Mouse (Mus musculus): ENCODE measurements around the gene 1600002K03Rik.

GRCm38 (mm10) chr10:80173955-80174640 lies 1.4 kb downstream of the 1600002K03Rik start:
- no peak for TF ChIP-seq CTCF (IDR thresholded peaks at IDR 0.05; ENCODE audit: borderline replicate concordance, extremely low read depth, insufficient read depth, insufficient read length)
- no peak for TF ChIP-seq POLR2A (IDR thresholded peaks at IDR 0.05; ENCODE audit: borderline replicate concordance, extremely low read depth, insufficient read depth, insufficient read length, poor library complexity, severe bottlenecking)

All from brain, embryonic 14.5 days (tissue).